Mouse (Mus musculus): Measurements from ENCODE around the gene 2310050C09Rik.

The 2310050C09Rik gene

DNA sequence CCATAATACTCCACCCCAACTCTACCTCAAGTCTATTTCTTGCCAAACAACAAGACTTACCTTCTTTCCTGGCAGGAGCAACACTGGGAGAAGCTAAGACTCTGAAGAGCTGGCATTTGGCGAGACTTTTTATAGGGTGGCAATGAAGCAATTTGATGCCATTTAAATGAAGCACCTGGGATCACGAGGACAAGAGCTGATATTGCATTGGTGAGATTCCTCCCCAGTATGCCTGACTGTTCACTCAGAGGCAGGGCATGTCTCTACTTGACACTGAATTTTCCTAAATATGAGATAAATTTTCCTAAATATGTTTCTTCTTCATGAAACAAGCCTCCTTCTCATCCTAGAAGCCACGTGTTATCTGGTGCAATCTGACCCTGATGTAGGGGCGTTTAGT lies at the start of gene 2310050C09Rik:
2310050C09Rik (minus strand) TSS at position 101 of the 400 bp plus-strand sequence.
- DNase-seq, result no peak

DNA sequence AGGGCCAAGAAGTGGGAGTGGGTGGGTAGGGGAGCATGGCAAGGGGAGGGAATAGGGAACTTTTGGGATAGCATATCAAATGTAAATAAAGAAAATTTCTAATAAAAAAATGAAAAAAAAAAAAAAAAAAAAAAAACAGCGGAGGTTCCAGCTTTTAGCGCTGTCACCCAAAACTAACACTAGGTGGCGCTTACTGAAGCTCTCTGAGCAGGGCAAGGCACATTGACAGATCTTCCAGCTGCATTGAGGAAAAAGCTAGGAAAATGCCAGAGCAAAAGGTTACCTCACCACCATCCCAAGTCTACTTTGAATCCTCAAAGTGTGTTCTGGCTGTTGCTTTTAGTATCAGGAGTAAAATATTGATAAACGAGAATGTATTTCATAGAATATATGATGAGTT lies 37.6 kb upstream of the 2310050C09Rik start:
- DNase-seq, result no peak

DNA sequence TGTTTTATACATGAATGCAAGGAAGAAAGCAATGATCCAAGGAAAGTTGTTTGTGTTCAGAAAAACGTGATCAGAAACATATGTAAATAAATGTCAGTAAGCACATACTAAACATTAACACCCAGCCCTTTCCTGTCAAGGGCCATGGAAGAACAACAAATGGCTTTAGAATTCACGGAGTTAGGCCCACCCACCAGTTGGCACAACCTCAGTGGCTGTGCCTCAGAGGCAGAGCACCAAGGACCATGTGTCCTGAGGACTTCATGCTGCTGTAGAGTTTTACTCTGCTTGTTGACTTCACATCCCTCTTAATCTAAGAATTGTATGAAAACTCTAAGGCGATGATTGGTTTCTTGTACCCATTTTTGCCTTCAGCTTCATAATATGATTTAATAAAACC lies 35.2 kb upstream of the 2310050C09Rik start:
- no peak for DNase-seq

DNA sequence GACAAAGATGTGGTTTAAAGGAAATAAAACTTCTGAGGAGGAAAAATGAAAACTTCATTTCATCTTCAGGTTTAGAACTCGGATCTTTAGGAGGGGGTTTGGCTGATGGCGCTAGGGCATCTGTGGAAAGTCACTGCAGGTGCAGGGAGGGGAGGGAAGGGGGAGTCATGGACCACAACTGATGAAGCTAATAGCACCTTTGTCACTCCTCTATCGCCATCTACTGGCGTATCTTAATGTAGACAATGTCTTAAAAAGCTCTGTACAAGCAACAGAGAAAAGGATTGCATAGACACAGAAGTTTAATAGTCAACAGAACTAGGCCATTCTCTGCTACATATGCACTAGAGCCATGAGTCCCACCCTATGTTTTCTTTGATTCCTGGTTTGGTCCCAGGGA lies 33.6 kb upstream of the 2310050C09Rik start:
- DNase-seq, result no peak

GRCm38 (mm10) chr3:92902992-92903391 lies 33.0 kb upstream of the 2310050C09Rik start:
- DNase-seq, result no peak

GRCm38 (mm10) chr3:92894489-92894888 lies 24.5 kb upstream of the 2310050C09Rik start:
- DNase-seq, result no peak

GRCm38 (mm10) chr3:92894063-92894462 lies 24.0 kb upstream of the 2310050C09Rik start:
- no peak for DNase-seq

GRCm38 (mm10) chr3:92874180-92874579 lies 4.2 kb upstream of the 2310050C09Rik start:
- DNase-seq, result no peak

DNA sequence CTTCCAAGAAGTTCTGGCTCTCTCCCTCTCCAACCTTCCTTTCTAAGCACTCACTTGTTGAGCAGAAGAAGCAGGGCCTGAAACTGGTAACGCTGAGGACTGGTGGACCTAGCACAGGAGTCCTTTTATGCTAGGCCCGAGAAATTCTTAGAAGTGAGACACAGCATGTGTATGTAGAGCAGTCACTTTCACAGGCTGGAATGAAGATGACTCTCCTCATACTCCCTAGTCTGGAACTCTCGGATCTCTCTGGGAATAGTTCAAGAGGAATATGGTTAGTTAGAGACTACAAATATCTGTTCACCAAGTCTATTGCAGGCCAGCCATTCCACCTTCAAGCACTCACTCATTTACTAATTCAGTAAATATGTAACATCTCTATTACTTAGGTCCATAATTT lies 18.8 kb downstream of the 2310050C09Rik start, which contains the start of gene Lce1l:
Lce1l (minus strand) TSS at position 101 of the 400 bp plus-strand sequence.
- no peak for DNase-seq

- no peak for DNase-seq
These were observed 42.9 kb downstream of the 2310050C09Rik start, which contains the start of gene Kprp for GRCm38 (mm10) chr3:92827108-92827507. Kprp (minus strand) TSS chr3:92827247.

GRCm38 (mm10) chr3:92825808-92826207 lies 44.2 kb downstream of the 2310050C09Rik start:
- no peak for DNase-seq
